Mouse (Mus musculus): ENCODE measurements at regions not wholly inside any gene's neighbourhood (a gene's known extent, or its start where the extent isn't known, plus 50 kb on each side); places are given as distances from the start of the nearest gene placed in this dataset.
"Not testable (repeated sequence)": the region's sequence is repeated elsewhere in the genome, so short reads cannot be mapped to it uniquely, and the experiment has no call there.

GRCm38 (mm10) chr12:18606126-18606525 is 91.8 kb downstream of the 5730507C01Rik start:
- DNase-seq (ENCODE audit: low read depth in 2 of 2, low spot score in 2 of 2), result peak in 1 of 2 experiments; percentile 0

- peak; percentile 53 to 59 for DNase-seq (ENCODE audit: low read depth in 2 of 2, low spot score in 2 of 2)
Measured at GRCm38 (mm10) chr12:18609835-18610234, 95.5 kb downstream of the 5730507C01Rik start.

- not testable (repeated sequence) for DNase-seq (ENCODE audit: low read depth in 2 of 2, low spot score in 2 of 2)
Measured at GRCm38 (mm10) chr12:18610581-18610980, 96.3 kb downstream of the 5730507C01Rik start.
